Mouse (Mus musculus): ENCODE data around the gene Smim10l2a. TPM values are rescaled to one million over a fixed set of nuclear protein-coding genes. Genes with fewer than 3 reads are reported as not detected.

The Smim10l2a gene
- polyA plus RNA-seq, 1 experiment from 2014 or later, result 1.2 TPM

- 15% methylated on average over 2 of the region's 2 CpGs for WGBS
- no peaks in the 10 kb centered on the region for H3K9me3 ChIP-seq (ENCODE audit: control insufficient read depth, low read length)
- no peak overlapping the region for H3K9ac ChIP-seq (ENCODE audit: low read depth, low read length)
- no peaks in the 10 kb centered on the region for H3K4me1 ChIP-seq (replicated peaks; ENCODE audit: control insufficient read depth, insufficient read depth, low read length)
- ATAC-seq (replicated peaks; ENCODE audit: low FRiP score) (no peak), DNase-seq (ENCODE audit: low spot score) (no peak)
- H3K4me3 ChIP-seq (ENCODE audit: low read depth, low read length), result no peak overlapping the region
- no peaks in the 10 kb centered on the region for H3K36me3 ChIP-seq (ENCODE audit: control insufficient read depth, insufficient read depth, low read length)
- no peaks in the 10 kb centered on the region for H3K27me3 ChIP-seq (replicated peaks; ENCODE audit: control insufficient read depth, insufficient read depth, low read length)
- H3K27ac ChIP-seq (ENCODE audit: low read depth, low read length), result no peak overlapping the region
- no peak overlapping the region for H3K4me2 ChIP-seq
Observed at GRCm38 (mm10) chrX:56404646-56405045, 30.3 kb downstream of the Smim10l2a start.

- H3K9ac ChIP-seq (ENCODE audit: low read depth, low read length), result no peak overlapping the region
- WGBS, result 35% methylated on average over 1 of the region's 1 CpGs
- H3K4me3 ChIP-seq (ENCODE audit: low read depth, low read length), result no peak overlapping the region
- ATAC-seq (replicated peaks; ENCODE audit: low FRiP score), result no peak
- H3K27ac ChIP-seq (ENCODE audit: low read depth, low read length), result no peak overlapping the region
- no peaks in the 10 kb centered on the region for H3K4me1 ChIP-seq (replicated peaks; ENCODE audit: control insufficient read depth, insufficient read depth, low read length)
- no peaks in the 10 kb centered on the region for H3K27me3 ChIP-seq (replicated peaks; ENCODE audit: control insufficient read depth, insufficient read depth, low read length)
- no peak overlapping the region for H3K4me2 ChIP-seq
- H3K9me3 ChIP-seq (ENCODE audit: control insufficient read depth, low read length), result no peaks in the 10 kb centered on the region
- no peak for DNase-seq (ENCODE audit: low spot score)
- no peaks in the 10 kb centered on the region for H3K36me3 ChIP-seq (ENCODE audit: control insufficient read depth, insufficient read depth, low read length)
Observed at GRCm38 (mm10) chrX:56405482-56405881, 31.1 kb downstream of the Smim10l2a start.

- no peak overlapping the region for H3K9ac ChIP-seq (ENCODE audit: low read depth, low read length)
- H3K4me3 ChIP-seq (ENCODE audit: low read depth, low read length), result no peak overlapping the region
- no peak for DNase-seq (ENCODE audit: low spot score)
- no peaks in the 10 kb centered on the region for H3K36me3 ChIP-seq (ENCODE audit: control insufficient read depth, insufficient read depth, low read length)
- no peaks in the 10 kb centered on the region for H3K27me3 ChIP-seq (replicated peaks; ENCODE audit: control insufficient read depth, insufficient read depth, low read length)
- H3K27ac ChIP-seq (ENCODE audit: low read depth, low read length), result no peak overlapping the region
- ATAC-seq (replicated peaks; ENCODE audit: low FRiP score), result no peak
- H3K4me2 ChIP-seq, result no peak overlapping the region
- H3K9me3 ChIP-seq (ENCODE audit: control insufficient read depth, low read length), result no peaks in the 10 kb centered on the region
- WGBS, result 40% methylated on average over 5 of the region's 5 CpGs
- no peaks in the 10 kb centered on the region for H3K4me1 ChIP-seq (replicated peaks; ENCODE audit: control insufficient read depth, insufficient read depth, low read length)
Observed at GRCm38 (mm10) chrX:56406128-56406527, 31.7 kb downstream of the Smim10l2a start.

- no peak for ATAC-seq (replicated peaks; ENCODE audit: low FRiP score)
- Histone ChIP-seq H3K4me3 (ENCODE audit: low read depth, low read length) (no peak overlapping the region), H3K36me3 (ENCODE audit: control insufficient read depth, insufficient read depth, low read length) (no peaks in the 10 kb centered on the region), H3K4me2 (no peak overlapping the region), H3K9ac (ENCODE audit: low read depth, low read length) (no peak overlapping the region), H3K9me3 (ENCODE audit: control insufficient read depth, low read length) (no peaks in the 10 kb centered on the region), H3K4me1 (replicated peaks; ENCODE audit: control insufficient read depth, insufficient read depth, low read length) (no peaks in the 10 kb centered on the region), H3K27me3 (replicated peaks; ENCODE audit: control insufficient read depth, insufficient read depth, low read length) (no peaks in the 10 kb centered on the region), H3K27ac (ENCODE audit: low read depth, low read length) (no peak overlapping the region)
- 50% methylated on average over 3 of the region's 3 CpGs for WGBS
- DNase-seq (ENCODE audit: low spot score), result no peak
Observed at GRCm38 (mm10) chrX:56416277-56416676, 41.9 kb downstream of the Smim10l2a start.

- Histone ChIP-seq H3K27ac (ENCODE audit: low read depth, low read length) (no peak overlapping the region), H3K4me1 (replicated peaks; ENCODE audit: control insufficient read depth, insufficient read depth, low read length) (no peaks in the 10 kb centered on the region), H3K9me3 (ENCODE audit: control insufficient read depth, low read length) (no peaks in the 10 kb centered on the region), H3K4me3 (ENCODE audit: low read depth, low read length) (no peak overlapping the region), H3K27me3 (replicated peaks; ENCODE audit: control insufficient read depth, insufficient read depth, low read length) (no peaks in the 10 kb centered on the region), H3K36me3 (ENCODE audit: control insufficient read depth, insufficient read depth, low read length) (no peaks in the 10 kb centered on the region), H3K4me2 (no peak overlapping the region), H3K9ac (ENCODE audit: low read depth, low read length) (no peak overlapping the region)
- 57% methylated on average over 4 of the region's 4 CpGs for WGBS
- DNase-seq (ENCODE audit: low spot score), result no peak
- no peak for ATAC-seq (replicated peaks; ENCODE audit: low FRiP score)
Observed at GRCm38 (mm10) chrX:56417541-56417940, 43.2 kb downstream of the Smim10l2a start.

Other genes starting within 250 kb of the Smim10l2a start
- 2.9 and 3.0 TPM in 2 replicates for gene 3830403N18Rik, start 238.0 kb upstream of the Smim10l2a start, polyA plus RNA-seq (2014; fragmentation: Nextera tagmentation; extraction: Ambion mirVana)
- not detected in 2 replicates for gene Gm773, start 161.7 kb upstream of the Smim10l2a start, polyA plus RNA-seq (2014; fragmentation: Nextera tagmentation; extraction: Ambion mirVana)
- gene Zfp449, start 28.2 kb upstream of the Smim10l2a start, polyA plus RNA-seq (2014; fragmentation: Nextera tagmentation; extraction: Ambion mirVana), result 4.5 and 5.6 TPM in 2 replicates
- gene Gm2174, start 73.4 kb downstream of the Smim10l2a start, polyA plus RNA-seq (2014; fragmentation: Nextera tagmentation; extraction: Ambion mirVana), result 2.1 and 2.2 TPM in 2 replicates
- gene Ints6l, start 80.3 kb downstream of the Smim10l2a start, polyA plus RNA-seq (2014; fragmentation: Nextera tagmentation; extraction: Ambion mirVana), result 41.8 and 44.8 TPM in 2 replicates
- not detected in 2 replicates for gene Gm10477, start 150.2 kb downstream of the Smim10l2a start, polyA plus RNA-seq (2014; fragmentation: Nextera tagmentation; extraction: Ambion mirVana)
- gene Gm648, start 175.0 kb downstream of the Smim10l2a start, polyA plus RNA-seq (2014; fragmentation: Nextera tagmentation; extraction: Ambion mirVana), result not detected in 2 replicates
- 20.2 and 25.0 TPM in 2 replicates for gene Mmgt1, start 223.5 kb downstream of the Smim10l2a start, polyA plus RNA-seq (2014; fragmentation: Nextera tagmentation; extraction: Ambion mirVana)
- 6.8 and 7.3 TPM in 2 replicates for gene Slc9a6, start 235.2 kb downstream of the Smim10l2a start, polyA plus RNA-seq (2014; fragmentation: Nextera tagmentation; extraction: Ambion mirVana)